Mouse (Mus musculus) bone marrow, adult 2 months (tissue): ENCODE data around the gene Gm13290. TPM values are rescaled to one million over a fixed set of nuclear protein-coding genes. Genes with fewer than 3 reads are reported as not detected.
"Not testable (repeated sequence)": the region's sequence is repeated elsewhere in the genome, so short reads cannot be mapped to it uniquely, and the experiment has no call there.

ENCODE experiments used
- H3K27ac ChIP-seq: fragments of 200-500 bp; 2 replicates; pipeline ENCODE4 v1.5.1; 2012; ENCODE audit warnings: low read depth, mild to moderate bottlenecking, control low read depth, inconsistent platforms, low read length; ENCODE audit not compliant: control insufficient read depth, poor library complexity, insufficient read depth
- H3K4me1 ChIP-seq: fragments of 200-500 bp; 2 replicates; pipeline ENCODE4 v1.6.1; 2011; ENCODE audit warnings: low read length; ENCODE audit not compliant: control insufficient read depth, insufficient read depth
- H3K4me3 ChIP-seq: fragments of 200-500 bp; replicated peaks from 2 replicates; pipeline ENCODE3; 2011; ENCODE audit warnings: mild to moderate bottlenecking, low read depth, low read length, control low read depth; ENCODE audit not compliant: control insufficient read depth
- CTCF ChIP-seq: fragments of 200-500 bp; IDR thresholded peaks from 2 replicates; pipeline ENCODE4 v1.5.1; 2011; ENCODE audit warnings: low read length, control low read depth; ENCODE audit not compliant: control insufficient read depth, insufficient read depth
- POLR2A ChIP-seq: fragments of 200-500 bp; IDR thresholded peaks from 2 replicates; pipeline ENCODE4 v1.6.1; 2011; ENCODE audit warnings: low read depth, mild to moderate bottlenecking, control low read depth, low read length, borderline replicate concordance; ENCODE audit not compliant: control insufficient read depth
- WGBS: fragments of 180-500 bp; shearing (Covaris S2); methylation state at CpG from one replicate; pipeline ENCODE4 v1.1.7; 2018; 5-methylcytosine and 5-hydroxymethylcytosine counted together
- polyA plus RNA-seq: library from polyadenylated mRNA; stranded (reverse); fragments of >200 nt; gene quantifications from 2 replicates; pipeline ENCODE4 v1.2.4, GENCODE M21; 2011; ENCODE audit warnings: low replicate concordance; ENCODE audit not compliant: missing spikeins, insufficient read depth, insufficient read length

The Gm13290 gene
- polyA plus RNA-seq, 1 experiment, result not detected

GRCm38 (mm10) chr4:88788402-88788801, 14.8 kb downstream of the Gm13290 start, which contains the start of gene Gm13277:
TSS of gene Gm13277 (plus strand) at chr4:88788632.
- 0% methylated on average over 3 of the region's 28 CpGs for WGBS
- H3K4me3 ChIP-seq, H3K27ac ChIP-seq, H3K4me1 ChIP-seq: not testable (repeated sequence)
- TF ChIP-seq CTCF, result peak; percentile 45

GRCm38 (mm10) chr4:88791250-88791649, 17.6 kb downstream of the Gm13290 start, which contains the start of gene Gm13278:
TSS of gene Gm13278 (plus strand) at chr4:88791550.
- no CpG with 5 or more reads among the region's 28 CpGs for whole genome bisulfite sequencing

GRCm38 (mm10) chr4:88793936-88794675, 20.5 kb downstream of the Gm13290 start, which contains the start of gene Gm13275:
TSS of gene Gm13275 (plus strand) at chr4:88794487.
- H3K4me1 ChIP-seq, H3K27ac ChIP-seq, H3K4me3 ChIP-seq: not testable (repeated sequence)
- WGBS, result 0% methylated on average over 18 of the region's 52 CpGs

More at GRCm38 (mm10) chr4:88791250-88791649, 17.6 kb downstream of the Gm13290 start, which contains the start of gene Gm13278:
- H3K27ac ChIP-seq, H3K4me1 ChIP-seq, H3K4me3 ChIP-seq: not testable (repeated sequence)

- WGBS, result no CpG with 5 or more reads among the region's 28 CpGs
- not testable (repeated sequence) for H3K4me3 ChIP-seq, H3K4me1 ChIP-seq, H3K27ac ChIP-seq
These were observed 23.5 kb downstream of the Gm13290 start, which contains the start of gene Gm13279 for GRCm38 (mm10) chr4:88797097-88797496. TSS of gene Gm13279 (plus strand) at chr4:88797397.

- H3K27ac ChIP-seq, result not testable (repeated sequence)
These were observed 25.7 kb downstream of the Gm13290 start, which contains the start of gene Gm13285 for GRCm38 (mm10) chr4:88799365-88799764. TSS of gene Gm13285 (plus strand) at chr4:88799665.

GRCm38 (mm10) chr4:88802954-88803353, 29.3 kb downstream of the Gm13290 start, which contains the start of gene Gm13287:
TSS of gene Gm13287 (plus strand) at chr4:88803254.
- WGBS, result no CpG with 5 or more reads among the region's 29 CpGs
- H3K4me3 ChIP-seq, H3K4me1 ChIP-seq, H3K27ac ChIP-seq: not testable (repeated sequence)

More at GRCm38 (mm10) chr4:88799365-88799764, 25.7 kb downstream of the Gm13290 start, which contains the start of gene Gm13285:
- WGBS, result 2% methylated on average over 6 of the region's 7 CpGs
- H3K4me3 ChIP-seq, H3K4me1 ChIP-seq: not testable (repeated sequence)

GRCm38 (mm10) chr4:88805231-88805630, 31.6 kb downstream of the Gm13290 start, which contains the start of gene Gm13288:
TSS of gene Gm13288 (plus strand) at chr4:88805531.
- H3K4me3 ChIP-seq, H3K4me1 ChIP-seq: not testable (repeated sequence)
- WGBS, result no CpG with 5 or more reads among the region's 8 CpGs

GRCm38 (mm10) chr4:88805761-88806160, 32.1 kb downstream of the Gm13290 start:
- not testable (repeated sequence) for H3K4me1 ChIP-seq, H3K4me3 ChIP-seq, H3K27ac ChIP-seq
- no CpG with 5 or more reads among the region's 34 CpGs for WGBS

More at GRCm38 (mm10) chr4:88805231-88805630, 31.6 kb downstream of the Gm13290 start, which contains the start of gene Gm13288:
- not testable (repeated sequence) for H3K27ac ChIP-seq

- TF ChIP-seq CTCF, result no peak
- no peak for TF ChIP-seq POLR2A
- WGBS, result 55% methylated on average over 3 of the region's 3 CpGs
- Histone ChIP-seq H3K4me1 (no peaks in the 10 kb centered on the region), H3K27ac (no peak within 1 kb of the TSS), H3K4me3 (no peak within 1 kb of the TSS)
These were observed 42.3 kb downstream of the Gm13290 start, which contains the start of gene Ifna7 for GRCm38 (mm10) chr4:88815928-88816327. TSS of gene Ifna7 (plus strand) at chr4:88816228.
